Mouse (Mus musculus): ENCODE measurements around the gene Nkain4. TPM values are rescaled to one million over a fixed set of nuclear protein-coding genes. Genes with fewer than 3 reads are reported as not detected.

Gene Nkain4
- total RNA-seq (2021) = 10 to 100 TPM; 35.7 to 45.1 TPM
- long read RNA-seq, experiment 1, transcript Nkain4-202 (6 exons, 865 nt) = minor isoform, 11 of 44 reads
- long read RNA-seq, experiment 1, transcript Nkain4-201 (7 exons, 950 nt) = major isoform, 29 of 44 reads
- long read RNA-seq, experiment 1, partial matches to known transcripts = 2 of 44 reads
- long read RNA-seq, experiment 1, other reads (novel, unspliced or antisense) = 2 of 44 reads
- long read RNA-seq, experiment 2, transcript Nkain4-201 (7 exons, 950 nt) = major isoform, 11 of 20 reads
- long read RNA-seq, experiment 2, partial matches to known transcripts = 4 of 20 reads
- long read RNA-seq, experiment 2, other reads (novel, unspliced or antisense) = 2 of 20 reads

- peak; percentile 48 to 60 for DNase-seq (ENCODE audit: low spot score in 2 of 2)
- intact Hi-C loops (cut with DNase I) = no loop called here
Observed at GRCm38 (mm10) chr2:180954061-180955047, at the start of gene Nkain4. Nkain4 (minus strand) TSS chr2:180954699.

- intact Hi-C loops (cut with DNase I) = loop anchor here (1.0 kb wide), 1 partner anchor 63 kb away; no protein-coding TSS in a partner anchor
Observed at GRCm38 (mm10) chr2:180996905-180997304, 42.4 kb upstream of the Nkain4 start.

GRCm38 (mm10) chr2:180996436-180996835 lies 41.9 kb upstream of the Nkain4 start:
- peak; percentile 68 to 83 for DNase-seq (ENCODE audit: low spot score in 2 of 2)
- intact Hi-C loops (cut with DNase I) = loop anchor here (1.0 kb wide), 1 partner anchor 64 kb away; no protein-coding TSS in a partner anchor

More at GRCm38 (mm10) chr2:180996905-180997304, 42.4 kb upstream of the Nkain4 start:
- no peak for DNase-seq (ENCODE audit: low spot score in 2 of 2)

GRCm38 (mm10) chr2:180995457-180995856 lies 41.0 kb upstream of the Nkain4 start:
- intact Hi-C loops (cut with DNase I) = no loop called here

GRCm38 (mm10) chr2:180994360-180994759 lies 39.9 kb upstream of the Nkain4 start:
- intact Hi-C loops (cut with DNase I) = no loop called here
- no peak for DNase-seq (ENCODE audit: low spot score in 2 of 2)

More at GRCm38 (mm10) chr2:180995457-180995856, 41.0 kb upstream of the Nkain4 start:
- no peak for DNase-seq (ENCODE audit: low spot score in 2 of 2)

- DNase-seq (ENCODE audit: low spot score in 2 of 2) = peak in 1 of 2 experiments; percentile 63
- intact Hi-C loops (cut with DNase I) = no loop called here
Observed at GRCm38 (mm10) chr2:180990347-180990746, 35.8 kb upstream of the Nkain4 start.

- intact Hi-C loops (cut with DNase I) = no loop called here
- DNase-seq (ENCODE audit: low spot score in 2 of 2) = no peak
Observed at GRCm38 (mm10) chr2:180988948-180989347, 34.4 kb upstream of the Nkain4 start.

- intact Hi-C loops (cut with DNase I) = no loop called here
- DNase-seq (ENCODE audit: low spot score in 2 of 2) = peak; percentile 30 to 87
Observed at GRCm38 (mm10) chr2:180988347-180988913, 33.9 kb upstream of the Nkain4 start.

- intact Hi-C loops (cut with DNase I) = no loop called here
Observed at GRCm38 (mm10) chr2:180987432-180988030, 33.0 kb upstream of the Nkain4 start.

GRCm38 (mm10) chr2:180987001-180987400 lies 32.5 kb upstream of the Nkain4 start:
- no peak for DNase-seq (ENCODE audit: low spot score in 2 of 2)
- intact Hi-C loops (cut with DNase I) = no loop called here

More at GRCm38 (mm10) chr2:180987432-180988030, 33.0 kb upstream of the Nkain4 start:
- DNase-seq (ENCODE audit: low spot score in 2 of 2) = no peak

- intact Hi-C loops (cut with DNase I) = no loop called here
Observed at GRCm38 (mm10) chr2:180986449-180986848, 31.9 kb upstream of the Nkain4 start, which contains the start of gene Col20a1. Col20a1 (plus strand) TSS chr2:180986535.

GRCm38 (mm10) chr2:180985635-180986034 lies 31.1 kb upstream of the Nkain4 start:
- intact Hi-C loops (cut with DNase I) = no loop called here
- DNase-seq (ENCODE audit: low spot score in 2 of 2) = no peak

More at GRCm38 (mm10) chr2:180986449-180986848, 31.9 kb upstream of the Nkain4 start, which contains the start of gene Col20a1:
- DNase-seq (ENCODE audit: low spot score in 2 of 2) = no peak

GRCm38 (mm10) chr2:180981133-180981532 lies 26.6 kb upstream of the Nkain4 start:
- intact Hi-C loops (cut with DNase I) = no loop called here
- DNase-seq (ENCODE audit: low spot score in 2 of 2) = no peak

GRCm38 (mm10) chr2:180967010-180967763 lies 12.7 kb upstream of the Nkain4 start, which contains the start of gene Arfgap1:
Arfgap1 (plus strand) TSS chr2:180967225.
- DNase-seq (ENCODE audit: low spot score in 2 of 2) = peak; percentile 93 to 95
- intact Hi-C loops (cut with DNase I) = no loop called here

GRCm38 (mm10) chr2:180966092-180966882 lies 11.8 kb upstream of the Nkain4 start:
- intact Hi-C loops (cut with DNase I) = no loop called here
- DNase-seq (ENCODE audit: low spot score in 2 of 2) = peak in 1 of 2 experiments; percentile 79

GRCm38 (mm10) chr2:180963956-180964355 lies 9.5 kb upstream of the Nkain4 start:
- DNase-seq (ENCODE audit: low spot score in 2 of 2) = peak; percentile 76 to 79
- intact Hi-C loops (cut with DNase I) = loop anchor here (1.0 kb wide), 1 partner anchor 39 kb away; no protein-coding TSS in a partner anchor

- DNase-seq (ENCODE audit: low spot score in 2 of 2) = no peak
- intact Hi-C loops (cut with DNase I) = no loop called here
Observed at GRCm38 (mm10) chr2:180962616-180963308, 8.3 kb upstream of the Nkain4 start.
